Mouse (Mus musculus): Measurements from ENCODE around the gene Psmg4. TPM values are rescaled to one million over a fixed set of nuclear protein-coding genes. Genes with fewer than 3 reads are reported as not detected.

Gene Psmg4
- polyA plus RNA-seq (2014; fragmentation: Illumina TruSeq; extraction: RNeasy Lipid Tissue Mini Kit (QIAGEN cat#74804); ENCODE audit: low read depth, low replicate concordance): 32.0 TPM

GRCm38 (mm10) chr13:34162491-34163303 lies at the start of gene Psmg4:
Psmg4 (plus strand) TSS chr13:34162964.

DNA sequence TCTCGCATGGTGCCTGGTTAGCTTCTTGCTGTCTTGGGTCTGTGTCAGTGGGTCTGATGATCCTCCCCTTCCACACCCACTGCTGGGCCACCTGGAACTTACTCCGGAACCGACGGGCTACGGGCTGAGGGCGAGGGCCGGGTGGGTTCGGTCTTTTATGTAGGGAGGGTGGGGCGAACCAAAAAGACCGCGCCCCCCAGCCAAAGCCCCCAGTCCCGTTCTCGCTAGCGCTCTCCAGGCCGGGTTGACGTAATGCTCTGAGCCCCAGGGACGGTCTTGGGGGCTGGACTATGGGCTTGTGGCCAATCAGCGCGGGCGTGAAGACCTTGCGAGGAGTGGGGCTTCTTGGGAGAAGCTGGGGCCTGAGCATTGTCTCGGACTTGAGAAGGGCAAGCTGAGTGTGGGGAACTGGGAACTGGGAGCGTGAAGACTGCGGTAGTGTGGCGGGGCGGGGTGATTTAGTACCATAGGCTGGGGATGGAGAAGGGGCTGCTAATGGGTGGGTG lies 32.5 kb upstream of the Psmg4 start, which contains the start of gene Tubb2b:
Gene Tubb2b (minus strand): TSS at position 241 of the 506 bp plus-strand sequence.

Other genes with a start within 250 kb of the Psmg4 start
- gene Nqo2, start 198.3 kb upstream of the Psmg4 start, polyA plus RNA-seq (2014; fragmentation: Illumina TruSeq; extraction: RNeasy Lipid Tissue Mini Kit (QIAGEN cat#74804); ENCODE audit: low read depth, low replicate concordance): 16.2 TPM
- gene Ripk1, start 160.6 kb upstream of the Psmg4 start, polyA plus RNA-seq (2014; fragmentation: Illumina TruSeq; extraction: RNeasy Lipid Tissue Mini Kit (QIAGEN cat#74804); ENCODE audit: low read depth, low replicate concordance): 17.6 TPM
- gene Serpinb6a, start 160.2 kb upstream of the Psmg4 start, polyA plus RNA-seq (2014; fragmentation: Illumina TruSeq; extraction: RNeasy Lipid Tissue Mini Kit (QIAGEN cat#74804); ENCODE audit: low read depth, low replicate concordance): 111 TPM
- 59.1 TPM for gene Bphl, start 125.4 kb upstream of the Psmg4 start, polyA plus RNA-seq (2014; fragmentation: Illumina TruSeq; extraction: RNeasy Lipid Tissue Mini Kit (QIAGEN cat#74804); ENCODE audit: low read depth, low replicate concordance)
- gene Tubb2a, start 85.0 kb upstream of the Psmg4 start, polyA plus RNA-seq (2014; fragmentation: Illumina TruSeq; extraction: RNeasy Lipid Tissue Mini Kit (QIAGEN cat#74804); ENCODE audit: low read depth, low replicate concordance): 53.6 TPM
- 27.3 TPM for gene Tubb2b, start 32.5 kb upstream of the Psmg4 start, polyA plus RNA-seq (2014; fragmentation: Illumina TruSeq; extraction: RNeasy Lipid Tissue Mini Kit (QIAGEN cat#74804); ENCODE audit: low read depth, low replicate concordance)
- 9.2 TPM for gene Slc22a23, start 182.2 kb downstream of the Psmg4 start, polyA plus RNA-seq (2014; fragmentation: Illumina TruSeq; extraction: RNeasy Lipid Tissue Mini Kit (QIAGEN cat#74804); ENCODE audit: low read depth, low replicate concordance)

Measured in adipose tissue, adult 10 weeks (tissue).